In the genomic region with DNA sequence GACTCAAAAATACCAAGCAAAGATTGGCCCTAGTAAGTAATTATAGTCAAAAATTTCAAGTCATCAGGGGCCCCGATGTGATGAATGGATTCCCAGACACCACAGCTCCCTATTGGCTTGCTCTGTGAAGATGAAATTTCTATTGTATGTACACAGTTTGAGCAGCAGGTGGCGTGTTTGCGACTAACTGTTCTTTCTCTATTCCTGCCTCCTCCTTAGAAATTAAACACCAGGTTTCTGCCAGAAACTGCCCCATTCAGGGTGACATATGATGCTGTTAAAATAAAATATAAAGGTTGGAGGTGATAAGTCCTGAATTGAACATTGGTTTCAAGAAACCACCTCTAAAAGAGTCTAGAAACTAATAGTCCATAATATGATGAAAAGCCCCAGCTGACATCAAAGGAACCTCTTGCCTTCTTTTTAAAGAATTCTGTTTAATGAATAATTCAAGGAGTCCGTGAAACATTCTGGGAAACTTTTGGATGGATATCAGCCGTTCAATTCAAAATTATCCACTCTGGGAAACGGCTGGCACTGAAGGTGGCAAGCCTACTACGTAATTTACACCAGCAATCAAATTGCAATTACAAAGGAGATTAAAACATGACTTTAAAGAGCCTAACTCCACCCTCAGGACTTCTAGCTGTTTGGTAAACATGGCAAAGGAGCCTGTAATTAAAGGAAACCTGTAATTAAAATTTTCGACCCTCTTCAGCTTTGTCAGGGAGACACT, we compare ENCODE assay signal across 8 mouse cellular contexts.
A peak's percentile ranks its signal among the peaks of the same experiment; 100 is the strongest.
DNase-seq lines count a peak whose midpoint lies in the region; ATAC-seq lines count a peak whose summit lies in the region.

No protein-coding gene starts in this region.

- no peaks in the 10 kb centered on the region for H3K36me3 ChIP-seq in kidney, embryonic 15.5 days
- H3K36me3 ChIP-seq in forebrain, embryonic 13.5 days (ENCODE audit: poor library complexity, severe bottlenecking), result no peaks in the 10 kb centered on the region
- H3K36me3 ChIP-seq in liver, embryonic 11.5 days (ENCODE audit: control insufficient read depth, insufficient read depth, low read length), result no peaks in the 10 kb centered on the region

- no peak overlapping the region for H3K4me3 ChIP-seq in kidney, embryonic 15.5 days (replicated peaks)
- H3K4me3 ChIP-seq in forebrain, embryonic 13.5 days, result no peak overlapping the region
- H3K4me3 ChIP-seq in liver, embryonic 11.5 days (ENCODE audit: low read depth, low read length), result no peak overlapping the region

- 23% methylated on average over 8 of the region's 8 CpGs for WGBS in kidney, embryonic 15.5 days
- 9% methylated on average over 8 of the region's 8 CpGs for whole genome bisulfite sequencing in forebrain, embryonic 13.5 days
- WGBS in liver, embryonic 11.5 days, result 42% methylated on average over 8 of the region's 8 CpGs

- H3K4me1 ChIP-seq in kidney, embryonic 15.5 days, result no peaks in the 10 kb centered on the region
- peaks cover 11% of the 10 kb centered on the region; the same call in 1 of the 2 replicates for H3K4me1 ChIP-seq in forebrain, embryonic 13.5 days
- H3K4me1 ChIP-seq in liver, embryonic 11.5 days (replicated peaks; ENCODE audit: control insufficient read depth, insufficient read depth, low read length), result no peaks in the 10 kb centered on the region

- ATAC-seq in kidney, embryonic 15.5 days (replicated peaks; ENCODE audit: low FRiP score), result peak; percentile 46
- ATAC-seq in forebrain, embryonic 13.5 days, result peak; percentile 84
- no peak for ATAC-seq in liver, embryonic 11.5 days (replicated peaks; ENCODE audit: low FRiP score)

- no peak overlapping the region for H3K9ac ChIP-seq in kidney, embryonic 15.5 days
- H3K9ac ChIP-seq in forebrain, embryonic 13.5 days, result no peak overlapping the region
- H3K9ac ChIP-seq in liver, embryonic 11.5 days (ENCODE audit: low read depth, low read length), result no peak overlapping the region

- H3K4me2 ChIP-seq in kidney, embryonic 15.5 days, result no peak overlapping the region
- no peak overlapping the region for H3K4me2 ChIP-seq in forebrain, embryonic 13.5 days
- no peak overlapping the region for H3K4me2 ChIP-seq in liver, embryonic 11.5 days

- no peak for DNase-seq in kidney, adult 11 months
- peak; percentile 26 to 44 for DNase-seq in layer of hippocampus, postnatal 36 days
- peak; percentile 60 for DNase-seq in retina, embryonic 14.5 days (ENCODE audit: low spot score)
- DNase-seq in urinary bladder, postnatal 36 days (ENCODE audit: low spot score in 2 of 2), result no peak
- no peak for DNase-seq in c-Kit-positive CD71-positive TER-119-positive erythroid progenitor cells, embryonic 14.5 days (ENCODE audit: low spot score)
- DNase-seq in liver, embryonic 11.5 days (ENCODE audit: low spot score), result no peak

- no peaks in the 10 kb centered on the region for H3K27me3 ChIP-seq in kidney, embryonic 15.5 days
- no peaks in the 10 kb centered on the region for H3K27me3 ChIP-seq in forebrain, embryonic 13.5 days
- no peaks in the 10 kb centered on the region for H3K27me3 ChIP-seq in liver, embryonic 11.5 days (replicated peaks; ENCODE audit: control insufficient read depth, insufficient read depth, low read length)

- H3K9me3 ChIP-seq in kidney, embryonic 15.5 days (replicated peaks), result no peaks in the 10 kb centered on the region
- H3K9me3 ChIP-seq in forebrain, embryonic 13.5 days (replicated peaks), result no peaks in the 10 kb centered on the region
- H3K9me3 ChIP-seq in liver, embryonic 11.5 days (ENCODE audit: control insufficient read depth, low read length), result no peaks in the 10 kb centered on the region

- no peak overlapping the region for H3K27ac ChIP-seq in kidney, embryonic 15.5 days
- H3K27ac ChIP-seq in forebrain, embryonic 13.5 days, result no peak overlapping the region
- H3K27ac ChIP-seq in liver, embryonic 11.5 days (ENCODE audit: low read depth, low read length), result no peak overlapping the region

Comparison
In these comparisons a context has a peak if more than half of its experiments do, and no peak if none do; other contexts are left out.
1. DNase-seq: peak in layer of hippocampus, postnatal 36 days (2 of 2) and retina, embryonic 14.5 days (single experiment); none in kidney, adult 11 months (single experiment), urinary bladder, postnatal 36 days (0 of 2), c-Kit-positive CD71-positive TER-119-positive erythroid progenitor cells, embryonic 14.5 days (single experiment) and liver, embryonic 11.5 days (single experiment).